Mouse (Mus musculus): ENCODE data around the gene Chmp6.

- TF ChIP-seq POLR2A (IDR thresholded peaks at IDR 0.05; ENCODE audit: insufficient read depth, low read depth, low read length), result no peak
- TF ChIP-seq CTCF (IDR thresholded peaks at IDR 0.05), result peak; percentile 39
- TF ChIP-seq EP300 (IDR thresholded peaks at IDR 0.05; ENCODE audit: insufficient read depth, low read depth, low read length), result no peak
Measured at GRCm38 (mm10) chr11:119947897-119948296, 34.7 kb downstream of the Chmp6 start.
